Mouse (Mus musculus) central nervous system, embryonic 14 days (tissue): Measurements from ENCODE around the gene Tubb2a. TPM values are rescaled to one million over a fixed set of nuclear protein-coding genes. Genes with fewer than 3 reads are reported as not detected.

Source experiments
- polyA plus RNA-seq: library from polyadenylated mRNA; depleted of rRNA; stranded (reverse); fragments of >200 nt; gene quantifications from 2 replicates; pipeline ENCODE4 v1.2.3, GENCODE M21; 2012; rRNA removed

Gene Tubb2a
- 2,489 and 2,593 TPM in 2 replicates for polyA plus RNA-seq

GRCm38 (mm10) chr13:34077492-34078271 is at the start of gene Tubb2a:
Tubb2a (minus strand) TSS chr13:34078007.

GRCm38 (mm10) chr13:34037172-34038055 is 40.4 kb downstream of the Tubb2a start, which contains the start of gene Bphl:
Bphl (plus strand) TSS chr13:34037597.

Other genes starting within 250 kb of the Tubb2a start
- gene Serpinb6e, start 234.6 kb downstream of the Tubb2a start, polyA plus RNA-seq, result 0.06 TPM in 1 of 2 replicates, not detected in the other
- gene Serpinb6c, start 172.3 kb downstream of the Tubb2a start, polyA plus RNA-seq, result 0.16 and 0.21 TPM in 2 replicates
- 5.3 and 7.8 TPM in 2 replicates for gene Nqo2, start 113.3 kb downstream of the Tubb2a start, polyA plus RNA-seq
- 5.0 and 6.5 TPM in 2 replicates for gene Ripk1, start 75.6 kb downstream of the Tubb2a start, polyA plus RNA-seq
- gene Serpinb6a, start 75.2 kb downstream of the Tubb2a start, polyA plus RNA-seq, result 26.9 and 37.9 TPM in 2 replicates
- gene Bphl, start 40.4 kb downstream of the Tubb2a start, polyA plus RNA-seq, result 26.4 and 28.0 TPM in 2 replicates
- gene Tubb2b, start 52.5 kb upstream of the Tubb2a start, polyA plus RNA-seq, result 5,936 and 7,251 TPM in 2 replicates
- 131 and 162 TPM in 2 replicates for gene Psmg4, start 85.0 kb upstream of the Tubb2a start, polyA plus RNA-seq